Mouse (Mus musculus) stomach, embryonic 15.5 days (tissue): Measurements from ENCODE around the gene Rassf5. TPM values are rescaled to one million over a fixed set of nuclear protein-coding genes. Genes with fewer than 3 reads are reported as not detected.

Experiments used
- ATAC-seq: fragments of 200-750 bp; cut with Nextera tagmentation; 2 replicates; pipeline ENCODE4 v1.8.0; 2017; ENCODE audit warnings: low read depth, moderate number of reproducible peaks, moderate TSS enrichment; ENCODE audit not compliant: insufficient read depth, low FRiP score
- H3K27ac ChIP-seq: fragments of 300-500 bp; sonication (generic); 2 replicates; pipeline ENCODE4 v1.5.1; 2015; ENCODE audit warnings: mild to moderate bottlenecking, inconsistent platforms
- H3K27me3 ChIP-seq: fragments of 300-500 bp; sonication (generic); replicated peaks from 2 replicates; pipeline ENCODE4 v1.6.1; 2015; ENCODE audit warnings: inconsistent platforms
- H3K36me3 ChIP-seq: fragments of 300-500 bp; sonication (generic); 2 replicates; pipeline ENCODE4 v1.6.1; 2015; ENCODE audit warnings: inconsistent platforms
- H3K4me1 ChIP-seq: fragments of 300-500 bp; sonication (generic); 2 replicates; pipeline ENCODE4 v1.6.1; 2015; ENCODE audit warnings: inconsistent platforms
- H3K4me2 ChIP-seq: fragments of 300-500 bp; sonication (generic); 2 replicates; pipeline ENCODE4 v1.6.1; 2015; ENCODE audit warnings: mild to moderate bottlenecking, inconsistent platforms
- H3K4me3 ChIP-seq: fragments of 300-500 bp; sonication (generic); replicated peaks from 2 replicates; pipeline ENCODE4 v1.5.1; 2015; ENCODE audit warnings: inconsistent platforms
- H3K9ac ChIP-seq: fragments of 300-500 bp; sonication (generic); 2 replicates; pipeline ENCODE4 v1.6.1; 2015; ENCODE audit warnings: inconsistent platforms
- H3K9me3 ChIP-seq: fragments of 300-500 bp; sonication (generic); 2 replicates; pipeline ENCODE4 v1.6.1; 2016; ENCODE audit warnings: inconsistent platforms
- WGBS: fragments of 180-500 bp; shearing (Covaris S2); methylation state at CpG from one replicate; pipeline ENCODE4 v1.1.7; 2015; 5-methylcytosine and 5-hydroxymethylcytosine counted together
- polyA plus RNA-seq: library from polyadenylated mRNA; unstranded; fragments of >200 nt; fragmentation: Nextera tagmentation; extraction: Ambion mirVana; gene quantifications from 2 replicates; pipeline ENCODE4 v1.2.1, GENCODE M21; 2015

Gene Rassf5
- polyA plus RNA-seq, 1 experiment from 2014 or later: 5.7 TPM

DNA sequence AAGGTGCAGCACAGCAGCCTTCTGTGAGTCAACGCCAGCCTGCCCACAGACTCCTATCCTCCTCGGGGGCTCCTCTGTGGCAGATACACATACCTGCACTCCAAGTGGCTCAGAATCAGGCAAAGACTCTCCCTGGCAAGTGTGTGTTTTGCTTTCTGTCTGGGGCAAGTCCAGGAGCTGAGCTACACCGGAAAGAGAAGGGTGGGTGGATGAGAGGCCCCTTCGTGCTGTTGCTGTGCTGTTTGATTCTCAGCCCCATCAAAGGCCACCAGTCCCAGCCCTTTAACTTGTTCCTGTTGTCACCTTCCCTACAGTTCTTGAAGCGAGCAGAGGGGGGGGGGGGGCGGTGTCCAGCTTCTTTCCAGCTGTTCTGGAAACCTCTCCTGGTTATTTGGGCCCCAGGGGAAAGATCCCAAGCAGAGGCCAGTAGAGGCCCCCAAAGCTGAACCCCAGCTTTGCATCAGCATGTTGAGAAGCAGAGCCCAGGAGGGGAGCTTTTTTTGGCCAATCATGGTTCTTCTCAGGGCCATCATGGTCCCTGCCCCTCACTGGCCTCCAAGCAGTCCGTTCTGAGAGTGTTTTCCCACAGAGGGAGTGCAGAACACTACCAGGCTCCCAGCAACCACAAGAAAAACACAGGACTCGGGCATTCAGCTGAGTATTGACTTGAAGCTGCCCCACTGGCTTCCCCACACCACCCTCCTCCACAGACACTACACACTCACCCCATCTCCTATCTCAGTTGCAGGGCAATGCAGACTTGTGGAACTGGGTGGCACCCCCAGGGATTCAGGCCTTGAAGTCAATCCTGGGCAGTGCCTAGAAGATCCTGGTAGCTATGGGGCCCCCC, 33.8 kb upstream of the Rassf5 start:
- ATAC-seq: no peak
- Histone ChIP-seq H3K27me3 (no peaks in the 10 kb centered on the region), H3K36me3 (no peaks in the 10 kb centered on the region), H3K4me3 (peak overlapping the region; percentile 41), H3K9ac (0 out of 2 replicates have a peak overlapping the region, but pooled peaks have one; percentile 16), H3K27ac (peak overlapping the region; percentile 61), H3K9me3 (no peaks in the 10 kb centered on the region), H3K4me1 (peaks cover 15% of the 10 kb centered on the region), H3K4me2 (peak overlapping the region; percentile 60)
- WGBS: 33% methylated on average over 8 of the region's 8 CpGs

DNA sequence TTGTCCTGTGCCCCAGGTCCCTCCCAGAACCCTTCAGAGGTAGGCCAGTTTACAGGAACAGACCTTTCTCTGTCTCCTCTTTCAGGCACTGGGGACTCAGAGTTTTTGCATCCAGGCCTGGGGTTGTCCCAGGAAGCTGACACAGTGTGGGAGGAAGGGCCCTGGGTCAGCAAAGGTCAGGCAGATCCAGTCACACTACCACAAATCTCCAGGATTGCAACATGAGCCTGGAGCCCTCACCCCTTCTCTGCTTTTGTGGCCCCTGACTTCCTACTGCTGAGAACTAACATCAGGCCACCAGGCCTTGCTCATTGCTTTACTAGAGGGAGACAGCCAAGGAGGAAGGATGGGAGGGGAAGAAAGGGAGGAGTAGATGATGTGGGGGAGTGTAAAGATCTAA, 31.8 kb upstream of the Rassf5 start:
- Histone ChIP-seq H3K4me3 (no peak overlapping the region), H3K27me3 (no peaks in the 10 kb centered on the region), H3K4me1 (peaks cover 15% of the 10 kb centered on the region), H3K9me3 (no peaks in the 10 kb centered on the region), H3K36me3 (no peaks in the 10 kb centered on the region), H3K9ac (no peak overlapping the region), H3K27ac (no peak overlapping the region), H3K4me2 (no peak overlapping the region)
- ATAC-seq: no peak

DNA sequence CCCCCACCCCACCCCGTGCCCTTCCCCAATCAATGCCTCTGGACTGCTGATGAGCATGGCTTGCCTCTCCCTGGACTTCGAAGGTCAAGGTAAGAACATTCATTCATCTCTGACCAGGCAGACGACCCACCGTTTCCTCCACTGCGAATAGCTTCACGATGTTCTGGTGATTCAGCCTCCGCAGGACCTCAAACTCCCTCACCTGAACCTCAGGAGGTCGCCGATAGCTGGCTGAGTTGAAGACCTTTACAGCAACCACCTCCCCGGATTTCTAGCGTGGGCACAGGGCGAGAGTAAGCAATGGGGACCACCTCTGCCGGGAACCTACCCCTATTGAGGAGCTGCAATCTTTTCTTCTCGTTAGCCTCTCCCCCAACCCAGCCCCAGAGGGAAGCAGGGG, 30.5 kb upstream of the Rassf5 start:
- Histone ChIP-seq H3K9ac (no peak overlapping the region), H3K4me2 (no peak overlapping the region), H3K27ac (no peak overlapping the region), H3K4me1 (peaks cover 15% of the 10 kb centered on the region), H3K36me3 (no peaks in the 10 kb centered on the region), H3K4me3 (no peak overlapping the region), H3K9me3 (no peaks in the 10 kb centered on the region), H3K27me3 (no peaks in the 10 kb centered on the region)
- WGBS: 73% methylated on average over 14 of the region's 14 CpGs
- no peak for ATAC-seq

DNA sequence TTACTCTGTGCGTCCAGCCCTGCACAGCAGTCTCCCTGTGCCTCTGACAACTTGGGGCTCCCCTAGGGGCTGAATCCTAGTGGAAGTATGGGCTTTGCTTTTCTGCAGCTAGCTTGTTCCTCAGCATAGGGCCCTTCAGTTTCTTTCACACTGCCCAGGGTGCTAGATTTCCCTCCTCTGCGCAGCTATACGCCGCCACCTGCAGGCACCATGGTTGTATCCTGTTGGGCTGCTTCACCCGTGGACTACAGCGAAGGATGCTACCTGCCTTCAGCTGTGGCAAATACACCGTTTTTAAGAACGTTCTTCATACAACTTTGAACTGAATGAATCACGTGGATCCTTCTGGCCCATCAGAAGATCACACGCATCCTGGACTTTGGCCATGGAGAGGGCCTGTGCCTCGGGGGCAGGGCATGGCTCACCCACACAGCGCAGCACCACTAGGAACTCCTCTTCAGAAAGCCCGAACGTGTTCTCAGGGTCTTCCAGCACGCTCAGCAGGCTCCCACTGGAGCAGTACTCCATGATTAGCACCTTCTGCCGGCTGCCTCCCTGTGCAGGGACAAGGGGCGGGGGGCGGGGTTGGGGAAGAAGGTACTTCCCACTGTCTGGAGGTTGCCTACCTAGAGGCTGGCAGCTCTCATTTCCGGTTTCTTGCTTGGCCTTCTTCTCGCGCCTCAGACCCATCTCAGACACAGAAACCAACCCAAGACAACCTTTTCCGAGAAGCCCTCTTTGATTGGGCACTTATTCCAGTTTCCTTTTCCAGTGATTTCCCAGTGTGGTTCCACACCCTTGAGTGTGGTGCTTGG, 29.9 kb upstream of the Rassf5 start:
- H3K9ac ChIP-seq: no peak overlapping the region
- no peak overlapping the region for H3K27ac ChIP-seq
- H3K4me1 ChIP-seq: peaks cover 12% of the 10 kb centered on the region; the same call in 1 of the 2 replicates
- 0 out of 2 replicates have a peak, but pooled peaks cover under 1% of the 10 kb centered on the region for H3K27me3 ChIP-seq
- H3K4me2 ChIP-seq: peak overlapping the region; percentile 22
- no peaks in the 10 kb centered on the region for H3K9me3 ChIP-seq
- H3K4me3 ChIP-seq: 0 out of 2 replicates have a peak overlapping the region, but pooled peaks have one; percentile 11
- H3K36me3 ChIP-seq: no peaks in the 10 kb centered on the region
- ATAC-seq: 0 out of 2 replicates have a peak, but pooled peaks have one; percentile 24
- 34% methylated on average over 22 of the region's 22 CpGs for WGBS

DNA sequence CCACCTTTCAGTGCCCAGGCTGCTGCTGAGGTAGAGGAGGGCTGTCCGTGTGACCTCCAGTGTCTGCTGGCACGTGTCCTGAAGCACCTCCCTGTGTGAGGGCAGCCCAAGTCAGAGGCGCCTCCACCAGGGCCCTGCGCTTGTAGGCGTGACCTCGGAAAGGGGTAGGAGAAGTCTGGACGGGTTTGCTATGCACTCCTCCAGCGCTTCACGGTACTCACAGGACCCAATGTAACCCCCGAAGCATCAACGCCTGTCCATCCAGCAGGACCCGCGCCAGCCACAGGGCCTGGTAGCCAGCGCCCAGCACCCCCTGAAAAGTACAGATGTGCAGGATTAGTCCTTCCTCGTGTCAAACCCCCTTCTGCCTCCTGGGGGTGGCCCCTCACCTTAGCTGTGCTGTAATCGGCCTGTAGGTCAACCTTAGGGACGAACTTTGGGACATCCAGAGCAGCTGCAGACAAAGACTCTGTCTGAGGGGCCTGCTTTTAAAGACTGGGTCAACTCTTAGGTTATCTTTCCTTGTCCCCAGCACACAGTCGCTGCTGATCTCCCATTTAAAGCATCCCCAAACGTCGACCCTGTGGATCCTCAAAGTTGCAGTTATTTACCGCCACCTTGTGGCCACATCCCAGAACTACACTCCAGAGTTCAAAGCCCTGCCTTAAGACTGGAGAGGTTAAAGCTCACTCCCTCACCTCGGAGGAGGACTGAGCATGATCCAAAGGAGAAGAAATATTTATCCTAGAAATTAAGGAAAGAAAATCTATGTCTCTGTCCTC, 24.9 kb upstream of the Rassf5 start:
- H3K4me1 ChIP-seq: 0 out of 2 replicates have a peak, but pooled peaks cover 2% of the 10 kb centered on the region
- 37% methylated on average over 22 of the region's 22 CpGs for WGBS
- 0 out of 2 replicates have a peak, but pooled peaks cover 5% of the 10 kb centered on the region for H3K27me3 ChIP-seq
- H3K4me3 ChIP-seq: no peak overlapping the region
- ATAC-seq: 0 out of 2 replicates have a peak, but pooled peaks have one; percentile 16
- H3K27ac ChIP-seq: no peak overlapping the region
- no peaks in the 10 kb centered on the region for H3K9me3 ChIP-seq
- H3K4me2 ChIP-seq: no peak overlapping the region
- H3K36me3 ChIP-seq: no peaks in the 10 kb centered on the region
- no peak overlapping the region for H3K9ac ChIP-seq

DNA sequence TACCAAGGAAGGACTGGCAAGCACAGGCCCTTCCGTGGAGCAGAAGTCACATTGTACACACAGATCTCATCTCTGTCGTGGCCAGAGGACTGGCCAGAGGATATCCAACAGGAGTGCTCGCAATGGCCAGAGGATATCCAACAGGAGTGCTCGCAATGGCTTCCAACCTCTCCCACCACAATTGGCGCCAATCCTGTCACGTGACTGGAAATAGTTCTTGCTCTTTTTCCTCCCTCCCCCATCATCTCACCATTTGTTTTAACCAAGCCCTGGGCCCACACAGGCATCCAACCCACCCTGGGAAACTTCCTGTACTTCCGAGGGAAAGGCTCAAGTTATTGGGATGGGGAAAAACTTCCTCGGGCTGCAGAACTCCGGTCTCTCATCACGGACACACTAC, 23.7 kb upstream of the Rassf5 start:
- Histone ChIP-seq H3K9ac (no peak overlapping the region; the same call in 1 of the 2 replicates), H3K4me2 (no peak overlapping the region), H3K27me3 (0 out of 2 replicates have a peak, but pooled peaks cover 5% of the 10 kb centered on the region), H3K9me3 (no peaks in the 10 kb centered on the region), H3K4me3 (no peak overlapping the region), H3K27ac (no peak overlapping the region), H3K4me1 (no peaks in the 10 kb centered on the region), H3K36me3 (no peaks in the 10 kb centered on the region)
- WGBS: 81% methylated on average over 10 of the region's 10 CpGs
- ATAC-seq: no peak

DNA sequence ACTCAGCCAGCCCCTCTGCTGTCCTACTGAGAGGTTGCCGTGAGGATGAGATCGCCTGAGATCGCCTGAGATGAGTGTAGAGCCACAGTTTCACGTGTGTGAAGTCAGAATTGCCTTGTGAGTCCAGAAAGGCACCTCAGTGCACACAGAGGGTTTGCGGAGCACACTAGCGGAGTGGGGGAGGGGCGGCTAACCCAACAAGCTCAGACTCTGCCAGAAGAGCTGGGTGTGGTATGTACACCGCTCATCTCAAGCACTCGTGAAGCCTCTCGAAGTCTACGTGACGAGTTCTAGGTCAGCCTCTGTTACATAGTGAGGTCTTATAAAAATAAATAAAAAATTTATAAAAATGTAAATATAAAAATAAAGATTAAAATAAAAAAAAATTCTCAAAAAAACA, 18.8 kb upstream of the Rassf5 start:
- no peaks in the 10 kb centered on the region for H3K36me3 ChIP-seq
- no peaks in the 10 kb centered on the region for H3K4me1 ChIP-seq
- H3K9ac ChIP-seq: no peak overlapping the region
- WGBS: 71% methylated on average over 12 of the region's 12 CpGs
- no peak for ATAC-seq
- H3K9me3 ChIP-seq: no peaks in the 10 kb centered on the region
- H3K4me3 ChIP-seq: no peak overlapping the region
- H3K27ac ChIP-seq: no peak overlapping the region
- no peak overlapping the region for H3K4me2 ChIP-seq
- 0 out of 2 replicates have a peak, but pooled peaks cover 2% of the 10 kb centered on the region for H3K27me3 ChIP-seq

DNA sequence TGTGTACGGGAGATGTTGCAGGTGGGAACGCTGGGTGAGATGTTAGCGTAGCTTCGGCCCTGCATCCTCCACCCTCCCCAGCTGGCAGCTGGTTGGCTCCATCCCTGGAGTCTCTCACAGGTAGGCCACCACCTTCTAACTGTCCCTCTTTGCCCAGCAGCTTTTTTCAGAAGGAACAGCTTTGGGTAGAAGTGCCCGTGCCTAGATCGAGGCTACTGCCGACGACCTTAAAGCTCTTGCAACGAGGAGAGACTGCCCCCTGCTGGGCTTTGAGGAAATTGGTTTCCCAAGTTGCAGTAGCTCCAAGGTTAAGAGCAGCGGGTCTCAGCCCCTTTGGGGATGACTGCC, 15.2 kb upstream of the Rassf5 start:
- no peaks in the 10 kb centered on the region for H3K36me3 ChIP-seq
- no peak overlapping the region for H3K4me3 ChIP-seq
- 0 out of 2 replicates have a peak, but pooled peaks cover 2% of the 10 kb centered on the region for H3K27me3 ChIP-seq
- H3K9me3 ChIP-seq: no peaks in the 10 kb centered on the region
- no peak for ATAC-seq
- H3K4me2 ChIP-seq: no peak overlapping the region
- H3K9ac ChIP-seq: no peak overlapping the region
- no peak overlapping the region for H3K27ac ChIP-seq
- H3K4me1 ChIP-seq: no peaks in the 10 kb centered on the region
- 31% methylated on average over 10 of the region's 10 CpGs for WGBS

DNA sequence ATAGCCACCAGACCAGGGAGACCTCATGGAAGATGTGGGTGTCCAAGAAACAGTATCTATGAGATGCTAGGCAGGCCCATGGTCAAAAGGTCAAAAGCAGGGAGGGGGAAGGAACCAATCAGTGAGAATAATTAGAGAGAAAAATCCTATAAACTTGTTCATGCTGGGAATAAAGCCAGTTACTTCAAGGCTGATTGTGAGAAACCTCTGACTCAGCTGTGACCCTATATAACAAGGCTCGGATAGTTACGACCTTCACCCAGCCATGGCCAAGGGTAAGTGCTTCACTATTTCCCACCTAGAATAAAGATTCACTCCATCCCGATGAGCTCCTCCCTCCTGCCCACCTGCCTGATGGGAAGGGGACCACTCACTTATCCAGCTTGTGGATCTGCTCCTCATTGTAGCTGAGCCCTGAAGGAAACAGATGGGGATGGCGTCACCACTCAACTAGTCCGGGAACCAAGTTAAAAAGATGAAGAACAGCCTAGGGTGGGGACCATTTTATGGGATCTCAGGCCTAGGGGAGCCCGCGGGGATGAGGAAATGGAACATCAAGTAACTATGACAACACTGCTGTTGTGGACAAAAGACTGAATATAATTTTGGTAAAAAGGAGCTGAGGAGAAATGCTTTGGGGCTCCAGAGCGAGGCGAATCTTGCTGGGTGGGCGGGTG, 14.7 kb upstream of the Rassf5 start:
- no peak overlapping the region for H3K27ac ChIP-seq
- no peak overlapping the region for H3K9ac ChIP-seq
- no peaks in the 10 kb centered on the region for H3K4me1 ChIP-seq
- H3K4me3 ChIP-seq: no peak overlapping the region
- no peak overlapping the region for H3K4me2 ChIP-seq
- no peaks in the 10 kb centered on the region for H3K9me3 ChIP-seq
- ATAC-seq: no peak
- 73% methylated on average over 10 of the region's 10 CpGs for WGBS
- H3K36me3 ChIP-seq: no peaks in the 10 kb centered on the region
- H3K27me3 ChIP-seq: 0 out of 2 replicates have a peak, but pooled peaks cover 2% of the 10 kb centered on the region

DNA sequence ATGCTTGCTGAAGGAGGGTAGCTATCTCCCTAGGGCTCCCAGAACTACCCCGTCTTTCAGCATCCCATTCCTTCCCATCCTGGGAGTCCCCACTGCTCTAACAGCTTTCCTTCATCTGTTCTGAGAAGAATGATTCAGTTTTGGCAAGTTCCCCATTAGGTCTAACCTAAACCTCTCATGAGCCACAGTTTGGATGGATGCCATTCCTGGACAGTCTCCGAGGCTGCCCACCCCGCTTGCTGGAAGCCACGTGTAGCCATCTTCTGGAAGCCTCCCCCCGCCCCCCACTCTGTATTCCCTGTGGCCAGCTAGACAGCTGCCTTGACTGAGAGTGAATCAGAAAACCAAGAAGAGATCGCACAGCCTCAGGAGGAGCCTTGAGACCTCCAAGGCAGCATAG, 12.2 kb upstream of the Rassf5 start:
- Histone ChIP-seq H3K4me3 (no peak overlapping the region), H3K27me3 (0 out of 2 replicates have a peak, but pooled peaks cover 2% of the 10 kb centered on the region), H3K9ac (no peak overlapping the region), H3K4me1 (0 out of 2 replicates have a peak, but pooled peaks cover 2% of the 10 kb centered on the region), H3K4me2 (no peak overlapping the region), H3K36me3 (no peaks in the 10 kb centered on the region), H3K27ac (no peak overlapping the region), H3K9me3 (no peaks in the 10 kb centered on the region)
- WGBS: 74% methylated on average over 6 of the region's 6 CpGs
- no peak for ATAC-seq
